In genomic region chr12:116096361-116096904, GRCm38 (mm10) we compare ENCODE assay signal across 23 mouse cellular contexts. TPM values are rescaled to one million over a fixed set of nuclear protein-coding genes. Genes with fewer than 3 reads are reported as not detected.
DNase-seq lines count a peak whose midpoint lies in the region; ATAC-seq and TF ChIP-seq lines count a peak whose summit lies in the region.
"Had no signal": no experiment of that assay in that cellular context is flagged by ENCODE, and none has a peak within 500 bp of the region (broad histone marks: within the 10 kb centered on the region; RNA-seq: fewer than 3 reads in every experiment).

No protein-coding gene starts in this region.

- DNase-seq in heart, adult 11 months = peak; percentile 84
- DNase-seq in heart, adult 2 months = no peak
- no peak for DNase-seq in lung, embryonic 14.5 days
- DNase-seq in lung, postnatal 14 days = no peak
- no peak for DNase-seq in MEL (ENCODE audit: low read depth, low spot score)
- DNase-seq: adrenal gland, postnatal 14 days; B cell, adult 2 months; cerebellum, adult 18-20 months; cerebellum, adult 9-11 months; cerebellum, postnatal 36 days; gastrocnemius, adult 2 months; gastrocnemius, postnatal 25 days had no signal

- intact Hi-C loops in heart, adult 2 months (cut with DNase I) = no loop called here

- H3K36me3 ChIP-seq in heart, adult 2 months (ENCODE audit: control insufficient read depth, insufficient read depth, low read length) = no peaks in the 10 kb centered on the region
- H3K36me3 ChIP-seq in lung, embryonic 14.5 days (ENCODE audit: insufficient read depth) = no peaks in the 10 kb centered on the region
- H3K36me3 ChIP-seq in MEL (ENCODE audit: control insufficient read depth in 1 of 2, insufficient read depth in 2 of 2, low read length in 2 of 2) = no peaks in the 10 kb centered on the region
- H3K36me3 ChIP-seq: embryonic facial prominence, embryonic 13.5 days; G1E; heart, embryonic 12.5 days; hindbrain, embryonic 10.5 days; hindbrain, embryonic 15.5 days had no signal

- TF ChIP-seq RAD21 in MEL (IDR thresholded peaks at IDR 0.05; ENCODE audit: low read depth, low read length) = no peak

- peak; percentile 17; the same call in 1 of the 2 replicates for ATAC-seq in lung, embryonic 14.5 days (ENCODE audit: insufficient read depth)
- no peak for ATAC-seq in erythroblast, adult 5-6 weeks (replicated peaks; ENCODE audit: low FRiP score, poor library complexity, severe bottlenecking)
- ATAC-seq: activated CD4-positive, CD25-positive, alpha-beta regulatory T cell, adult 4 months; CD4-positive, CD25-positive, alpha-beta regulatory T cell, adult 4 months; forebrain, embryonic 13.5 days; Patski had no signal

- no peaks in the 10 kb centered on the region for H3K79me2 ChIP-seq in heart, adult 2 months (replicated peaks; ENCODE audit: control insufficient read depth, insufficient read depth, low read length)
- H3K79me2 ChIP-seq in MEL (ENCODE audit: control insufficient read depth, insufficient read depth, low read length, poor library complexity) = no peaks in the 10 kb centered on the region

- no peak overlapping the region for H3K4me3 ChIP-seq in heart, adult 2 months
- H3K4me3 ChIP-seq in lung, embryonic 14.5 days (ENCODE audit: low read depth, low read length) = no peak overlapping the region
- no peak overlapping the region for H3K4me3 ChIP-seq in MEL (ENCODE audit: control insufficient read depth in 1 of 2, insufficient read depth in 1 of 2, low read depth in 2 of 2, low read length in 2 of 2)
- H3K4me3 ChIP-seq in olfactory bulb, adult 2 months (ENCODE audit: insufficient read depth, low read depth, low read length) = no peak overlapping the region
- H3K4me3 ChIP-seq: embryonic facial prominence, embryonic 13.5 days; forebrain, embryonic 13.5 days; gastrocnemius, adult 2 months; heart, embryonic 12.5 days; hindbrain, embryonic 10.5 days; hindbrain, embryonic 15.5 days had no signal

- H3K9me3 ChIP-seq in lung, embryonic 14.5 days (ENCODE audit: low read depth, low read length) = no peaks in the 10 kb centered on the region
- no peaks in the 10 kb centered on the region for H3K9me3 ChIP-seq in MEL (replicated peaks; ENCODE audit: insufficient read depth, low read length)
- H3K9me3 ChIP-seq: embryonic facial prominence, embryonic 13.5 days; forebrain, embryonic 13.5 days; heart, embryonic 12.5 days; hindbrain, embryonic 10.5 days; hindbrain, embryonic 15.5 days had no signal

- no peak overlapping the region for H3K27ac ChIP-seq in heart, adult 2 months
- no peak overlapping the region for H3K27ac ChIP-seq in lung, embryonic 14.5 days (ENCODE audit: low read depth)
- H3K27ac ChIP-seq in MEL (ENCODE audit: control insufficient read depth, low read depth, low read length) = no peak overlapping the region
- H3K27ac ChIP-seq in olfactory bulb, adult 2 months (ENCODE audit: insufficient read depth, low read depth, low read length) = peak overlapping the region; percentile 96
- H3K27ac ChIP-seq: embryonic facial prominence, embryonic 13.5 days; forebrain, embryonic 13.5 days; gastrocnemius, adult 2 months; hindbrain, embryonic 10.5 days; hindbrain, embryonic 15.5 days had no signal

- H3K4me2 ChIP-seq in lung, embryonic 14.5 days = no peak overlapping the region
- H3K4me2 ChIP-seq: embryonic facial prominence, embryonic 13.5 days; forebrain, embryonic 13.5 days; heart, embryonic 12.5 days; hindbrain, embryonic 15.5 days had no signal

- TF ChIP-seq POLR2A in heart, adult 2 months (IDR thresholded peaks at IDR 0.05; ENCODE audit: insufficient read depth, low read depth, low read length) = no peak
- no peak for TF ChIP-seq POLR2A in MEL (IDR thresholded peaks at IDR 0.05; ENCODE audit: control insufficient read depth in 1 of 2, insufficient read depth in 1 of 2, low read depth in 1 of 2, low read length in 2 of 2, poor library complexity in 1 of 2)
- TF ChIP-seq POLR2A in olfactory bulb, adult 2 months (IDR thresholded peaks at IDR 0.05; ENCODE audit: insufficient read depth, low read depth, low read length) = no peak

- no peaks in the 10 kb centered on the region for H3K4me1 ChIP-seq in heart, adult 2 months (ENCODE audit: control insufficient read depth, insufficient read depth, low read length)
- H3K4me1 ChIP-seq in lung, embryonic 14.5 days (ENCODE audit: insufficient read depth) = no peaks in the 10 kb centered on the region
- H3K4me1 ChIP-seq in MEL (ENCODE audit: control insufficient read depth in 1 of 2, insufficient read depth in 2 of 2, low read length in 2 of 2) = no peaks in the 10 kb centered on the region
- H3K4me1 ChIP-seq in olfactory bulb, adult 2 months (ENCODE audit: control insufficient read depth, insufficient read depth, low read length) = peaks cover 26% of the 10 kb centered on the region
- H3K4me1 ChIP-seq: embryonic facial prominence, embryonic 13.5 days; forebrain, embryonic 13.5 days; heart, embryonic 12.5 days; hindbrain, embryonic 10.5 days; hindbrain, embryonic 15.5 days had no signal

- no peak for TF ChIP-seq CTCF in heart, adult 2 months (IDR thresholded peaks at IDR 0.05)
- TF ChIP-seq CTCF in lung, embryonic 14.5 days (IDR thresholded peaks at IDR 0.05; ENCODE audit: low read depth) = no peak
- no peak for TF ChIP-seq CTCF in MEL (IDR thresholded peaks at IDR 0.05 in 2 of 3, conservative IDR thresholded peaks at IDR 0.05 in 1 of 3; ENCODE audit: control insufficient read depth in 1 of 3, insufficient read depth in 1 of 3, low read depth in 2 of 3, low read length in 3 of 3, poor library complexity in 1 of 3, severe bottlenecking in 1 of 3)
- TF ChIP-seq CTCF in olfactory bulb, adult 2 months (IDR thresholded peaks at IDR 0.05; ENCODE audit: insufficient read depth, low read depth, low read length) = no peak

- 50% methylated on average over 3 of the region's 3 CpGs for WGBS in heart, adult 2 months
- 55% methylated on average over 3 of the region's 3 CpGs for WGBS in lung, embryonic 14.5 days
- WGBS in olfactory bulb, adult 2 months = 11% methylated on average over 3 of the region's 3 CpGs

- TF ChIP-seq EP300 in heart, adult 2 months (IDR thresholded peaks at IDR 0.05; ENCODE audit: insufficient read depth, low read depth, low read length) = no peak
- TF ChIP-seq EP300 in MEL (IDR thresholded peaks at IDR 0.05; ENCODE audit: low read depth in 1 of 2, low read length in 2 of 2) = no peak

- H3K27me3 ChIP-seq in heart, adult 2 months (ENCODE audit: control insufficient read depth, insufficient read depth, low read length) = no peaks in the 10 kb centered on the region
- no peaks in the 10 kb centered on the region for H3K27me3 ChIP-seq in lung, embryonic 14.5 days (ENCODE audit: insufficient read depth, low read length)
- peaks cover 0 to 5% of the 10 kb centered on the region in 2 experiments; a peak in 1 of 4 replicates for H3K27me3 ChIP-seq in MEL (ENCODE audit: control insufficient read depth in 1 of 2, insufficient read depth in 2 of 2, low read length in 2 of 2)
- H3K27me3 ChIP-seq: embryonic facial prominence, embryonic 13.5 days; forebrain, embryonic 13.5 days; heart, embryonic 12.5 days; hindbrain, embryonic 15.5 days; Patski had no signal

- no peak overlapping the region for H3K9ac ChIP-seq in heart, adult 2 months (ENCODE audit: low read depth, low read length)
- H3K9ac ChIP-seq in lung, embryonic 14.5 days = no peak overlapping the region
- no peak overlapping the region for H3K9ac ChIP-seq in MEL (ENCODE audit: control insufficient read depth, low read depth, low read length, poor library complexity, severe bottlenecking)
- H3K9ac ChIP-seq: embryonic facial prominence, embryonic 13.5 days; forebrain, embryonic 13.5 days; heart, embryonic 12.5 days; hindbrain, embryonic 15.5 days had no signal

TF ChIP-seq in MEL, 35 proteins besides CTCF, POLR2A, EP300 and RAD21:
- TF ChIP-seq BHLHE40 (IDR thresholded peaks at IDR 0.05; ENCODE audit: borderline replicate concordance, low read depth, low read length) = no peak
- no peak for TF ChIP-seq USF1 (IDR thresholded peaks at IDR 0.05; ENCODE audit: low read depth, low read length)
- no peak for TF ChIP-seq ZKSCAN1 (IDR thresholded peaks at IDR 0.05; ENCODE audit: low read depth, low read length)
- 0 out of 2 replicates have a peak, but pooled peaks have one; percentile 5 for TF ChIP-seq TAL1 (IDR thresholded peaks at IDR 0.05; ENCODE audit: low read length)
- TF ChIP-seq E2F4 (IDR thresholded peaks at IDR 0.05; ENCODE audit: borderline replicate concordance, low read depth, low read length) = no peak

RNA-seq across cellular contexts. Expression of gene Vipr2, which starts 18.9 kb away (rescaled TPM):
- total RNA-seq in heart, adult 2 months (2021) = 1 to 10 TPM in 1 of 2 experiments, under 1 TPM in 1; 0.99 to 2.7 TPM
- 1.2 and 1.8 TPM in 2 replicates for polyA plus RNA-seq in heart, adult 2 months (2012; rRNA removed)
- 4.8 and 5.5 TPM in 2 replicates for polyA plus RNA-seq in lung, embryonic 14.5 days (2014; fragmentation: Nextera tagmentation; extraction: Ambion mirVana)
- not detected in 2 replicates for total RNA-seq in MEL (2012; rRNA removed)
- polyA plus RNA-seq in MEL (2012; ENCODE audit: insufficient read depth in 1 of 2, insufficient read length in 2 of 2, low read depth in 1 of 2, low replicate concordance in 2 of 2, missing spikeins in 1 of 2) = not detected
- not detected in 2 replicates for polyA plus RNA-seq in olfactory bulb, adult 2 months (2012; ENCODE audit: insufficient read depth, insufficient read length, low replicate concordance, missing spikeins)
- not detected in 2 replicates for total RNA-seq in erythroblast, adult 5-6 weeks (2015; ENCODE audit: low replicate concordance)
- not detected in 2 replicates for total RNA-seq in erythroblast, adult 5-6 weeks (2017; ENCODE audit: low replicate concordance)
- polyA plus RNA-seq: G1E had no signal

RNA-seq across cellular contexts. Expression of gene Zfp386, which starts 48.9 kb away (rescaled TPM):
- 10 to 100 TPM; 24.3 to 25.5 TPM for total RNA-seq in heart, adult 2 months (2021)
- 10.7 and 21.7 TPM in 2 replicates for polyA plus RNA-seq in heart, adult 2 months (2012; rRNA removed)
- 44.6 and 46.4 TPM in 2 replicates for polyA plus RNA-seq in lung, embryonic 14.5 days (2014; fragmentation: Nextera tagmentation; extraction: Ambion mirVana)
- 35.6 and 37.1 TPM in 2 replicates for total RNA-seq in MEL (2012; rRNA removed)
- polyA plus RNA-seq in MEL (2012; ENCODE audit: insufficient read depth in 1 of 2, insufficient read length in 2 of 2, low read depth in 1 of 2, low replicate concordance in 2 of 2, missing spikeins in 1 of 2) = 10 to 100 TPM in 1 of 2 experiments, not detected in 1; 28.8 TPM
- polyA plus RNA-seq in olfactory bulb, adult 2 months (2012; ENCODE audit: insufficient read depth, insufficient read length, low replicate concordance, missing spikeins) = not detected in 2 replicates
- 7.9 and 11.9 TPM in 2 replicates for total RNA-seq in erythroblast, adult 5-6 weeks (2015; ENCODE audit: low replicate concordance)
- total RNA-seq in erythroblast, adult 5-6 weeks (2017; ENCODE audit: low replicate concordance) = 4.6 and 5.9 TPM in 2 replicates
